Mouse (Mus musculus): Measurements from ENCODE around the gene Pcsk4.

DNA sequence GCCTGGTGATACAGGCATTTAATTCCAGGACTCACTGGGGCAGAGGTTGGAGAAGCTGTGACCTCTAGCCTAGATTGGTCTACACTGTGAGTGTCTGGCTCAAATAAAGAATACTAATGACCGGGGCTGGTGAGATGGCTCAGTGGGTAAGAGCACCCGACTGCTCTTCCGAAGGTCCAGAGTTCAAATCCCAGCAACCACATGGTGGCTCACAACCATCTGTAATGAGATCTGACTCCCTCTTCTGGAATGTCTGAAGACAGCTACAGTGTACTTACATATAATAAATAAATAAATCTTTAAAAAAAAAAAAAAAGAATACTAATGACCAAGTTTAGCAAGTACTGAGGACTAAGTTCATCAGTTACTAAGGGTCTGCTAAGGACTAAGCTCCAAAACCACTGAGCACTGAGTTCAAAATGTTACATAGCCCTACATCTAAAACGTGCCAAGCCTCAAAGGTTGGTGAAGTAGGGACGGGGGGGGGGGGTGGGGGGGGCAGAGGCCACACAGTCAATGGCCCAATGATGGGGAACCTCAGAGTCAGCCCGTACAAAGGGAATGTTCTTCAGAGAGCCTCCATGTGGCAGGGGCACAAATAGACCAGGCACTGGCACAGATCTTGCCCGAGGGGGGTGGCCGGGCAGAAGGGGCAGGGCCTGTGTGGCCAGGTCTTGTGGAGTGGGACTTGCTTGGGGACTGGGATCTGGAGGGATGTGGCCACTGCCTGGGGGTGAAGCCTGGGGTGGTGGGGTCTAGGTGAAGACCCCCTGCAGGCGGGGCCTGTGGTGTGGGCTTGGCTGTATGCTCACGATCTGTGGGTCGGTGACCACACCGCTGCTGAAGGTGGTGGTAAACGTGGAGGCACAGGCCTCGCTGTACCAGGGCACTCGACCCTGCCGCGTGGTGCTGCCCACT, 4.9 kb downstream of the Pcsk4 start:
- TF ChIP-seq TAL1 (IDR thresholded peaks at IDR 0.05; ENCODE audit: low read length) (no peak), GATA1 (IDR thresholded peaks at IDR 0.05; ENCODE audit: low read length) (no peak)

All from erythroblast, embryonic 14.5 days (primary cell).